Mouse (Mus musculus) adrenal gland, postnatal 4 days (tissue): ENCODE measurements around the gene Smco3. TPM values are rescaled to one million over a fixed set of nuclear protein-coding genes. Genes with fewer than 3 reads are reported as not detected.
"Not testable (repeated sequence)": the region's sequence is repeated elsewhere in the genome, so short reads cannot be mapped to it uniquely, and the experiment has no call there.

Source experiments
- DNase-seq, 2 experiments: peaks; one replicate each; pipeline ENCODE4 v3.0.0; 2021 to 2022; ENCODE audit warnings: low spot score in 2 of 2, mixed read lengths in 2 of 2
- long read RNA-seq, 2 experiments: library from polyadenylated mRNA; stranded (forward); transcript quantifications; one replicate each; pipeline ENCODE4 v2.0.0; 2021
- total RNA-seq, 2 experiments: library from RNA; stranded (reverse); gene quantifications; 2 replicates each; pipeline ENCODE4 v1.2.3; 2021

Gene Smco3
- 1 to 10 TPM; 1.1 to 1.3 TPM for total RNA-seq
- long read RNA-seq, experiment 1, partial matches to known transcripts, result 0 of 1 reads
- long read RNA-seq, experiment 1, other reads (novel, unspliced or antisense), result 0 of 1 reads
- long read RNA-seq, experiment 2, partial matches to known transcripts, result 0 of 1 reads
- long read RNA-seq, experiment 2, other reads (novel, unspliced or antisense), result 0 of 1 reads

GRCm38 (mm10) chr6:136835352-136835751, at the start of gene Smco3:
Gene Smco3, minus strand, starts transcription at chr6:136835452.
- DNase-seq, result no peak

- DNase-seq, result not testable (repeated sequence)
Observed at GRCm38 (mm10) chr6:136884766-136885165, 49.5 kb upstream of the Smco3 start.

DNA sequence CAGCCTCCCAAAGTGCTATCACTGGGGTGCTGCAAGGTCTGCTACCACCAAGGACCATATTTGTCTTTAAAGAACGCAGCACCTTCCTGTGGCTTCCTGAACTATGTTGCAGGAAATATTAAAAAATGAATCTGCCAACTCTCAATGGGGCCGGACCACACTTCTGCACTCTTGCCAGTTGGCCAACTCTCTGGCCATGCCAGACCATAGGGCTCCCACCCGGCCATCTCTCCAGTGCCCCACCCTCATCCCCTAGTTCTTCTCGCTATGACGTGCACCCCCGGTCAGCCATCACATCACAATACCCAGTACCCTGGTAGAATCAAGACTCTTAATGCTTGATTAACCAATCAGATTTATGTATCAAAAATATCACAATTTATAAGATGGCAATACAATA, 48.7 kb upstream of the Smco3 start:
- no peak for DNase-seq

- no peak for DNase-seq
Observed at GRCm38 (mm10) chr6:136883431-136883915, 48.2 kb upstream of the Smco3 start.

- DNase-seq, result no peak
Observed at GRCm38 (mm10) chr6:136881678-136882077, 46.4 kb upstream of the Smco3 start.

GRCm38 (mm10) chr6:136875670-136876069, 40.4 kb upstream of the Smco3 start, which contains the start of gene Mgp:
Gene Mgp, minus strand, starts transcription at chr6:136875823.
- no peak for DNase-seq

DNA sequence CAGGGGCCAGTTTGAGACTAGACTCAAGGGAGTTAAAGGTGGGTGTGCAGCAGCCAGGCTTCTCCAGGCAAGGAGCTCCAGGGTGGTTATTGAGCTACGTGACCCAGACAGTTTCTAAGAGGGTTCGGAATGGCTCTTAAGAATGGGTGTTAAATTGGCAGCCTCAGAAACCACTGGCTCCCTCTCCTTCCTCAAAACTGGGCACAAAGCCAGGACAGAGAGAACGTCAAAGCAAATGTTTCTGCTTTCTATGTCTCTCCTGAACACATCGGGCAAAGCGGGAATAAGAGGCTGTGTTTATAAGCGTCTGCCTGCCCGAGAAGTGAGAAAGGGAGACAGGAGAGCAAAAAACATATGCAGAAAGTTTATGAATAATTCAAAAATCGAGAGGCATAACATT, 39.3 kb upstream of the Smco3 start:
- DNase-seq, result no peak

DNA sequence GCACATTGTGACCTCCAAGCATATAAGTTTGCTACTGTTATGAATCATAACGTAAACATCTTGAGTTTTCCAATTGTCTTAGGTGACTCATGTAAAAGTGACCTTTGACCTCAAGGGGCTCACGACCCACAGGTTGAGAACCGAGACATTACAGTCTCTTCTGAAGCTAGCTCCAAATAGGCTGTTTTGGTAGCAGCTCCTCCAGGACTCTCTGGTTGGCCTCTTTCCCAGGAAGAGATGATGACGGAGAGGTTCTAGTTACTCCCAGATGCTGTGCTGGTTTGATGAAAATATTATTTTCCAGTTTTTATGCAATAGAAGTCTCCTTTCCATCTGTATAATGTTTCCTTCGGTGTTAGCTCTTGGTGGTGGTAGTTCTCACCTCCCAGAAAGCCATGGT, 33.7 kb upstream of the Smco3 start:
- no peak for DNase-seq

GRCm38 (mm10) chr6:136866150-136866549, 30.9 kb upstream of the Smco3 start:
- no peak for DNase-seq

DNA sequence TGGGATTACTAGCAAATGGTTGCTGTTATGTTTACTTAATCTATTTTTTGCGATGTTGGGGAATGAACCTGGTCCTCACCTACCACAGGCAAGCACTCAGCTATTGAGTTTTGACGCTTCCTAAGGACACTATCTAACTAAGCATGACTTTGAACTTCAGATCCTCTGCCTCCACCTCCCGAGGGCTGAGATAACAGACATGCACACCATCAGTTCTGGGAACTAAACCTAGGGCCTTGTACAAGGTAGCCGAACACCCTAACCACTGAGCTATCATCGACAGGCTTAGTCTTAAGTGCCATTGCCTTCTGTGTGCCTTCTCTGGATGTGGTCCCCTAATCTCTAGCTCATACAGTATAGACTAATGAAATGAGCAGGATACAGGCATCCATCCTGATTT, 30.1 kb upstream of the Smco3 start:
- no peak for DNase-seq

- no peak for DNase-seq
Observed at GRCm38 (mm10) chr6:136861020-136861419, 25.8 kb upstream of the Smco3 start.

- DNase-seq, result no peak
Observed at GRCm38 (mm10) chr6:136858420-136858819, 23.2 kb upstream of the Smco3 start.

- DNase-seq, result no peak
Observed at GRCm38 (mm10) chr6:136857873-136858260, 22.6 kb upstream of the Smco3 start.

GRCm38 (mm10) chr6:136857186-136857872, 22.1 kb upstream of the Smco3 start, which contains the start of gene Art4:
Gene Art4, minus strand, starts transcription at chr6:136857733.
- DNase-seq, result no peak

GRCm38 (mm10) chr6:136856071-136856636, 20.9 kb upstream of the Smco3 start:
- DNase-seq, result no peak

- no peak for DNase-seq
Observed at GRCm38 (mm10) chr6:136855183-136855582, 19.9 kb upstream of the Smco3 start.

GRCm38 (mm10) chr6:136854361-136854781, 19.1 kb upstream of the Smco3 start:
- DNase-seq, result no peak

- DNase-seq, result no peak
Observed at GRCm38 (mm10) chr6:136852762-136853161, 17.5 kb upstream of the Smco3 start.

DNA sequence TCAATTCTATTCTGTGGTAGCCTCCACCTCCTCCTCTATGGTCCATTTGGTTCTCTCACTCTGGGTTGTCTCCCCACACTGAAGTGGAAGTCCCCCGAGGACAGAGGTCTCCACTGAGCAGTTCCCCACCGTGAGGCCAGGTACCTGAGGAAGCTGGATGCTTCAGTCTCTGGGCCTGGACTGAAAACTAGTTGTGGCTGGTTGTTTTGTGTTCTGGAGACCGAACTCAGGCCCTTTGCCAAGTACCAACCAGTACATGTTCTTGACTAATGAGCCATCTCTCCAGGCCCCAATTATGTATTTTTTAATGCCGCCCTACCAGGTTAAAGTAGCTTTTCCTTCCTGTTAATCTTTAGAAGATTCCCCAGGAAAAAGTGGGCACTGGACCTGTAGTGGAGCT, 17.1 kb upstream of the Smco3 start:
- no peak for DNase-seq

DNA sequence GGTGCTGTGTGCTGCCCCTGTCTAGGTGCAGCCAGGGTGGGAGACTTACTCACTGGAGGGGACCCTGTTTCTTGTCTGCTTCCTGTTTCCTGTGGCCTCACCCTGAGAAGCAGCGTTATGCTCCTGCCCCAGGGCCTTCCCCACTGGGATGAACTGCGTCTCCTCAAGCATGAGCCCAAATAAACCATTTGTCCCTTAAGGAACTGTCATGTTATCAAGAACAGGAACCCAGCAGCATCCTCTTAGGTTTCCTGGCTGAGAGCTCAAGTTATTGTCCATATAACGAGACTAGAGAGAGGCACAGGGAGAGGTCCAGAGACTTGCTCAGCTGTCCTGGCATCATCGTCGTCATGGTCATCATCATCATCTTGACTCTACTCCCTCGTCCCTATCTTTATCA, 15.0 kb upstream of the Smco3 start:
- DNase-seq, result no peak

- DNase-seq, result no peak
Observed at GRCm38 (mm10) chr6:136848971-136849370, 13.7 kb upstream of the Smco3 start.

DNA sequence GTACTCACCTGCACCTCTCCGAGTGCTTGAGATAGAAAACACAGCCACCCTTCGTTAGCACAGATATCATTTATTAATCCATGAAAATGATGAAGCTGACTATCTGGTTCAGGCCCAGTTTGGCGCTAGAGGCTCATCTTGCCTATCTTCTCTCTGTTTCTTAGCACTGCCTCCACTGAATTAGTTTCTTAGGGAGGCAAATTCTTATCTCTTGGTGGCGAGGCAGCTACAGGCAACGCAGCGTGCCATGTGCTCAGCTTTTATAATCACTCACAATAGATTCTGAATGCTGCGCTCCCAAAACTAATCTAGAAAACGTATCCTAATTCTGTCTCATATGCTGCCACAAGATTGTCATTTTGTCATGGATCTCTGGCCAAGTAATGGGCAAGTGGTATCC, 13.1 kb upstream of the Smco3 start:
- no peak for DNase-seq
